Mouse (Mus musculus): Measurements from ENCODE around the gene Cyp2u1.
"Not testable (repeated sequence)": the region's sequence is repeated elsewhere in the genome, so short reads cannot be mapped to it uniquely, and the experiment has no call there.

Gene Cyp2u1

DNA sequence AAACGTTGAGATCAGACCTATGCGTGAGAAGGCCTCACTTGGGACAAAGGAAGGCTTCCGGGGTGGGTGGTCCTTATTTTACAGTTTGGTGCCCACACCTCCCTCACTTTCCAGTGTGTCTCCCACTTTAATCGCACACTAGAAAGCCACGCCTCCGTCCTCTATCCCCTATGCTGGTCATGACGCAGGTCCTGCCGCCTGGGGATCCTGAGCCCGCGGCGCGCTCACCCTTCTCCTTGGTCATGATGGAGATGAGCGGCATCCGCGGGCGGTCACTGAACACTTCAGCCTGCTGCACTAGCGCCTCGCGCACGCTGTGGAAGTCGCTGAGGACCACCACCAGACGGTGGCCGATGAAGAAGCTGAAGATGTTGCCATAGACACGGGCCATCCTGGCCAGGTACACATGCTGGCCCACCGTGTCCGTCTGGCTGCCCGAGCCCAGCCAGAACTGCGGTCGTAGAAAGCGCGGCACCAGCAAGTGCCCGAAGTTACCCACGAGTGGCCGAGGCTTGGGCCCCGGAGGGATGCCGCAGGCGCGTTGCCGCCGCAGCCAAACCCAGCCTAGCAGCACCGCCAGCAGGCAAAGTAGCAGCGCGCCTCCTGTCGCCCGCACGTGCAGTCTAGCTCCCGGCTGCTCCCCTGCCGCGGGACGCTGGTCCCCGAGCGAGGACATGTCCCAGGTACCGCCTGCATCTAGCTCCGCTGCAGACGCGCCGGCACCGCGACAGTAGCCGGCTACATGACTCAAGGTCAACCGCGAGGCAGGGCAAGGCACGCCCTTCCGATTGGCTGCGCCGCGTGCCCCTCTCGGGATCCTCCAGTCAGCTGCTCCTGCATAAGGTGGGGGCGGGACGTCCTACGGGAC, at the start of gene Cyp2u1:
Cyp2u1 (minus strand) TSS at position 776 of the 868 bp plus-strand sequence.
- DNase-seq (ENCODE audit: low spot score), result peak; percentile 84

DNA sequence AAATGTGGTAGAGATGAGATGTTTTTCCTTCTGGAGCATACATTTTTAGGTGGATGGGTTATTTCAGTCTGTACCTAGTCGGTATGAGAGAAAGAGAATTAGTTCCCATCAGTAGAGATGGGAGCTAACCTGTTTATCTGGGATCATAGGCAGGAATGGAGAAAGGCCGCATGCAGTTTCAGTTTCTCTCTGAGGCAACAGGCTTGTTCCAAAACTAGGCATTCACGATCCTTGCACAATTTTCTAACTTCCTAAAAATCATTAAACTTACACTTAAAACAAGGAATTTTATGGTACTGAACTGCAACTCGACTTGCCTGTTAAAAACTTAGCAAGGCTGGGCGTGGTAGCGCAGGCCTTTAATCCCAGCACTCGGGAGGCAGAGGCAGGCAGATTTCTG, 47.5 kb upstream of the Cyp2u1 start:
- no peak for DNase-seq (ENCODE audit: low spot score)

DNA sequence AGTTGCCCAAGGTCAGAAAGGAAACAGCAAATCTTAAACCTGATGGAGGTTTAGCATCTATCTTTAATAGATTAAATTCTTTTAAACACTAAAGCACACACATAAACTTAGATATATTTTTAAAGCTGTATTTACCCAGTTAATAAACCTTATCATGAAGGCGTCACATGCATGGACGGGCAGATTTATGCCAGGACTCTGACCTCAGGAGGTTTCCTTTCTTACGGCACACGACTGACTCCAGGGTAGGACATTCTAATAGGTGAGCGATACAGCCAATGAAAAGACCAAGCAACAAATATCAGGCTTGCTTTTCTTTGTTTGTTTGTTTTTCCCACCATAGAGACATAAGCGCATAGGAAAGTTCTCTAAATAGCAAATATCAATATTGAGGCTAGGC, 46.0 kb upstream of the Cyp2u1 start:
- no peak for DNase-seq (ENCODE audit: low spot score)

DNA sequence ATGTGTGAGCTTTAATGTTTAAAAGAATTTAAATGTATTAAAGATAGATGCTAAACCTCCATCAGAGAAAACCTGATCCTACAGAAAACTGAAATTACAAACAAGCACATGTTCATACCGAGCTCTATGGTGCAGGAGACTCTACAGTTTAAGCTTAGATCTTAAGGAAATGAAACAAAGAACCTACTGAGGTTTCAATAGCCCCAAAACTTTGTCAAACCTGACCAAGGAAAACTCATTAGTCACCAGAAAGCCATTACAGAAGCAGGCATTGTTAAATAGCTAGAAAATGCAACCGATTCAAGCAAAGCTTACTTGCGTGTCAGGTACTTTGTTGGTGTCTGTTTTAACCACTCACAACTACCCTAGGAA, 45.5 kb upstream of the Cyp2u1 start:
- DNase-seq (ENCODE audit: low spot score), result no peak

DNA sequence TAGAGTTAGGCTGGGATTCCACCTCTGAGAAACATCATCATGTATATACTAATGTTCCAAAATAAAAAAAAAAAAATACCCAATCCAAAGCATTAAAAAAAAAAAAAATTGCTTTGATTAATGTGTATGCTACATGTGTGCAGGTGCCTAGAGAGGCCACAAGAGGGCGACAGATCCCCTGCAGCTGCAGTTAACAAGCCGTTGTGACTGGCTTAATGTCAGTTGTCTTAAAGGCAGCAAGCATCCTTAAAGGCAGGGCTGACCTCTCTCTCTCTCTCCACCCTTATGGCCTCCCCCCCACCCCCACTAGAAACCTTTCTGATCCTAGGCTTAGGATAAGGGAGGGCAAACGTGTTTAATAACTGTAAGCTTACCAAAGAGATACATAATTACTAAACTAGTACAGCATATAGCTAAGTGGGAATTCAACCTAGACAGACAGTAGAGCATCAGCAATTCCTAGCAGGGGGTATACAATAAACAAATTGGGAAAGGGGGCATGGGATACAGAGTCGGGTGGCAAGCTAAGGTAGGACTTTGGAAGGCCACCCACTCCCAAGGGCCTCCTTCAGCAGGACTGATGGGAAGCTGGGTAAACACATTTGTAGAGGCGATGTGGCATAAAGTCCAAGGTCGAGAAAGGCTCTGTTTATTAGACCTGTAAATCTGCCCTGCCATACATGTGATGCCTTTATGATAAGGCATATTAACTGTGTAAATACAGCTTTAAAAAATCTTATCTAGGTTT, 45.0 kb upstream of the Cyp2u1 start:
- DNase-seq (ENCODE audit: low spot score), result no peak

DNA sequence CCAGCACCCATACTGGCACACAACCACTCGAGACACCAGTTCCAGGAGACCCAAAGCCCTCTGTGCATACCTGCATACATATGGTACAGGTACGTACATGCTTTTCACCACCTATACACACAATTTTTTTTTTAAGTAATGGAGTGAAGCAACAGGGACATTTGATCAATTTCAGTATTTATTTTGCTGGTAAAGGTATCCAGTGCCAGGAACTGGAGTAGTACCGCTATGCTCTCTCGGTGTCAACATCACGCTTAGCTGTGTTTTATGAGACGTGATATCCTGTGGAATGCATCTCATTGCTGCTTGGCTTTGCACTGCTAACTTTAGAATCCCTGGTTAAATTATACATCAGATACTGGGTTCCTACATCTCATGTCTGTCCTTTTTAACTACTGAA, 42.9 kb upstream of the Cyp2u1 start:
- no peak for DNase-seq (ENCODE audit: low spot score)

DNA sequence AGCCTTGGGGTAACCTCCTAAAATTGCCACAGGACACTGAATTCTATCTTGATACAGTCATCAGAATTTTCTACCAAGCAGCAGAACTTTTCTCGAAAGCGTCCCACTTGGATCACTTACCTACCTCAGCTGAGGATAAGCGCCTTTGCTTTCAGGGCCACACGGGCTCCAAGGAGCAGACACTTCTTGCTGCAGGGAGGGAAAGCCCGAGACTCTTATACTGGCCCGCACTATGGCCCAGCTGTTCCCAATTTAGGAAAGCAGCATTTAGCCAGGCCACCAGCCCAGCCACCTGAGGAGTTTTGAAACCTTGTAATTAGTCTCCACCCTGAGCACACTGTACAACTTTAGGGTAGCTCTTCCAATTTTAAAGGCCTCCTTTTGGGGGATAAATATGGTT, 40.3 kb upstream of the Cyp2u1 start:
- DNase-seq (ENCODE audit: low spot score), result no peak

DNA sequence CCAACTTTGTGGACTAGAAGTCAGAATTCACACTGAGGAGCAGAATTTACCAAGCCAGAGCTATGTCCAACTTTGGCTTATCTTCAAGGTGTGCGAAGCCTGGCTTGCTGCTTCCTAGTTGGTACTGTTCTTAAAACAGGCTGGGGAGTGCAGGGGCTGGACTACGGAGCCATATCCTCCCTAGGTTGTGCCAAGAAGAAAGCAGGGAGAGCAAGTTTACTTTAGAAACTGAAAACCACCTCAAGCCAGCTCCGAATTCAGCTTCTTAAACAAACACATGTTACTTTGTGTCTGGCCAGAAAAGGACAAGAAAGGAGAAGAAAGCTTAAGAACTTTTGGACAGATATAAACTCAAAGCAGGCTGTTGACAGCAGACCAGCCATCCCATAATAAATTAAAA, 37.9 kb upstream of the Cyp2u1 start:
- DNase-seq (ENCODE audit: low spot score), result no peak

DNA sequence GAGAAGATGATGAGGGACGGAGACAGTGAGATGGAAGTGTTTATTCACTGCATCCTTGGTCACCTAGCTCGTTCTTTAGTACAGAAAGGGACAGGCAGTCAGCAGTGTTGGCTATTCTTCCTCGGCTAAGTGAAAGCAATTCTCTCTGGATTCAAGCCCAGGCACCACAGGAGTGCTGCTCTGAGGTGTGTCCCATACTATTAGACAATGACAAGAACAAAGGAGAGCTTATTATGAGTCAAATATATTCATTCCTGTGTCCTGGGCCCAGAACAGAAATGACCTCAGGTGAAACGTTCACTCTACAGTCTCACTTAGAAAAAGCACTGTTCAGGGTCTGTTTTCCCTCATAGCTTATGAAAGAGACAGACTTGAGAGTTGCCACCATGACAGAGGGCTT, 36.3 kb upstream of the Cyp2u1 start:
- DNase-seq (ENCODE audit: low spot score), result no peak

DNA sequence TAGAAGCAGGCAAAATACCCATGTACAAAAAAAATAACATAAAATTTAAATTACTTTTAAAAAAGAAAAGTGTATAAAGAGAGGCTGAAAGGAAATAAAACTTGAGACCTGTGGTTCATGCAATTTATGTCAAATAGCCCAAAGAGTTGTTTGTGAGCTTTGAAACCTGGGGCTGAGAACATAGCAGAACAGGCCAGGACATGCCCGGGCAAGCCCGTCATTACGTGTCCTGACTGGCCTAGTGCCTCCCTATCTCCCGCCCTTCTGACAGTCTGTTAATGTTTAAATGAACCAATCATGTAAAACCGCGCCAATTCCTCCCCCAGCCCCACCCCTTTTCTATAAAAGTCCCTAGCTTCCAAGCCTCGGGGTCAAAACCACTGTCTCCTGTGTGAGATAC, 34.7 kb upstream of the Cyp2u1 start:
- DNase-seq (ENCODE audit: low spot score), result not testable (repeated sequence)

DNA sequence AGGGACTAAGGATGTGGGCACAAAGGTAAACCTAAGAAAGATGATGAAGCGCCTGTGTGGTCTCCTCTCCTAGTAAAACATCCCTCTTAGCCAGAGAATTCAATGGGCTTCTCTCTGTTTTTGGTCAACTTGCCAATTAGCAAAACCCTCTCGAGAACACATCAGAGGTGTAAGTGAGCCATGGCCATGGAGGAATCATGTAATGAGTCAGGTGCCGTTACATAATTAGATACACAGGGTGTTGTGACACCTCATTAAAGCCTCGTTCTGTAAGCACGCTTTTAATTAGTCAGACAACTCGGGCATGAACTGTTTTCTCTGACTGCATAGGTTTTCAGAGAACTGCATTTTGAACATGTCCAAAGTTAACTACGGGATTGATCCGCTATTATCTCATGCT, 33.6 kb upstream of the Cyp2u1 start:
- DNase-seq (ENCODE audit: low spot score), result no peak

DNA sequence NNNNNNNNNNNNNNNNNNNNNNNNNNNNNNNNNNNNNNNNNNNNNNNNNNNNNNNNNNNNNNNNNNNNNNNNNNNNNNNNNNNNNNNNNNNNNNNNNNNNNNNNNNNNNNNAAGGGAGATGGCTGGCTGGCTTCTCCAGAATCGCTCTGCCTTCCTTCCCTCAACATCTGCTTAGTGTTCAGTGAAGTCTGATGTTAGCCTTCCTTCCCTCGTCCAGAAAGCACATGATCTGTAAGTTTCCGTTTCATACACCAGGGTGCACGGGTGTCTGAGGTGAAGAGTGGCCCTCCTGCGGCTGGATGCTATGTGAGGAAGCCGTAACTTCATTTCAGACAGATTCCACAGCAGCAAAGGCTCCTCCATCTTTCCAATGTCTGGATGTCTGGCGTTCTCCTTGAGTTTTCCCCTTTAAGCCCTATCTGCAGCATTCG, 32.1 kb upstream of the Cyp2u1 start:
- DNase-seq (ENCODE audit: low spot score), result no peak

DNA sequence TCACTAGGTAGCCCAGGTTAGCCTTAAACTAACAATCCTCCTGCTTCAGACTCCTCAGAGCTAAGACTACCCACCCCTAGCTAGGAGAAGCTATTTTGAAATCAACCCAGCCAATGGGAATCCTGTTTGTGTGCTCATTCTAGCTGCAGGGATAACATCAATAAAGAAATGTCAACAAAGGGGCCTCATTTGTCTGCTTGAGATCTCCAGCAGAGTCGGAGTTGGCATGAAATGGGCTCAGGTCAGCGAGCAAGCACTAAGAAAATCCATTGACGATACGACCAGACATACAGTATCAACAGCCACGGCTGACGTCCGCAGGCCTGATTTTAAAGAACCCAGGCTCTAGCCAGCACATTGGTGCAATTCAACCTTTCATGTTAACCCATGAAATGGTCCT, 24.2 kb upstream of the Cyp2u1 start:
- no peak for DNase-seq (ENCODE audit: low spot score)

DNA sequence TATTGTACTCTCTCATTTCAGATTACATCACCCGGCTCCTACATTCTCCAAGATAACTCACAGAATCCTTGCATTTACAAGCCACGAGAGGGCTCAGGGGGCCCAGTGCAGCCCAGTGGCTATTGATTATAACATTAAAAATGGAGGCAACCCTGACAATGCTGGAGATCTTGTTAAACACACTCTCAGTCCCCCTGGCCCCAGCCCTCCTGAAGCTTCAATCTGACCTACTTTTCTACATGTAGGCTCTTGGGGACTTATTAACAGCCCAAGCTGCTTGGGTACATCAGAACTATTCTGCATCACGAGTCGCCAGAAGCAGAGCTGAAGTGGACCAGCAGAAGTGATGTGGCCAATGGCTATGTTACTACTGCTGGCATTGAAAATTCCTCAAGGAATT, 23.6 kb upstream of the Cyp2u1 start:
- DNase-seq (ENCODE audit: low spot score), result no peak

DNA sequence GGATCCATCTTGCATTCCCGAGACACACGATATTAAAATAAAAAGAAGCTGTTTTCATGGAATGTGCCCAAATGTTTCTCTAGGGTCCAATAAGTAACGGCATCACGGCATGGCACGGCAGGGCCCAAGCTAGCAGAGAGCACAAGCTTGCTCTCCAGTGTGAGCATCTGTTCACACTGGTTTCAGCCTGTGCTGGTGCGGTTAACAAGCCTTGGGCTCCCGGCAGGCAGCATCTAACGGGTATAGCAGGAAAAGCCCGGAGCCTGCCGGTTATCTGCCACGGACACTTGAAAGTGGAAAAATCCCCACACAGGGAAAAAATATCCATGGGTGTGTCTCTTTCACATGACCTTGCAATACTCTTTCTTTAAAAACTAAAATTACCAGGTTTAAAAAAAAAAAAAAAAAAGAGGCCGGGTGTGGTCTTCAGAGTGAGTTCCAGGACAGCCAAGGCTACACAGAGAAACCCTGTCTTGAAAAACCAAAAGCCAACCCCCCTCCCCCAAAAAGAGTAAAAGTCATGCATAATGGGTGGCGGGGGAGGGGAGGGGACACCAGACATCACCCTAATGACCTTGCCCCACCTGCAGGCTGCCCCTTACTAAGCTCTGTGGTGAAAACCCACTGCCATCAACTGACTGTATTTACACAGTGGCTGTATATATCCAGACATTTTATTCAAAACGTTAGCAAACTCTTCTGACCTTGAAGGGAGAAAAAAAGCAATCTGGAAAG, 19.2 kb upstream of the Cyp2u1 start:
- DNase-seq (ENCODE audit: low spot score), result no peak

DNA sequence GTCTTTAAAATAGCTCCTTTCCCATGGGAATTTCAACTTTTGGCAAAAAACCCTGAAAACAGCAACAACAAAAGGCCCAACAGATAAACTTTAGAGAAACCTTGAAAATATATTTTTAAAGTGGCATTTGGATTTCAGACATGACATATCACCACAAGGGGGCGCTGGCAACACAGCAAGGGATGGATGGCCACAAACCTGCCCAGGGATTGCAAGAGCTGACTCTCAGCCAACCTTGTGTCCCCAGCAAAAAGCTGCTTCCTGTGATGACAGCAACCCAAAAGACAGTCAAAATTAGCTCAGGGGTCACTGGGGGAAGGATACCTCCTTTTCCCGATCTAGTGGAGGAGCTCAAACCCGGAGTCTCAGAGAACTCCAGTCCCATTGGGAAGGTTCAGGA, 17.2 kb upstream of the Cyp2u1 start:
- peak; percentile 65 for DNase-seq (ENCODE audit: low spot score)

DNA sequence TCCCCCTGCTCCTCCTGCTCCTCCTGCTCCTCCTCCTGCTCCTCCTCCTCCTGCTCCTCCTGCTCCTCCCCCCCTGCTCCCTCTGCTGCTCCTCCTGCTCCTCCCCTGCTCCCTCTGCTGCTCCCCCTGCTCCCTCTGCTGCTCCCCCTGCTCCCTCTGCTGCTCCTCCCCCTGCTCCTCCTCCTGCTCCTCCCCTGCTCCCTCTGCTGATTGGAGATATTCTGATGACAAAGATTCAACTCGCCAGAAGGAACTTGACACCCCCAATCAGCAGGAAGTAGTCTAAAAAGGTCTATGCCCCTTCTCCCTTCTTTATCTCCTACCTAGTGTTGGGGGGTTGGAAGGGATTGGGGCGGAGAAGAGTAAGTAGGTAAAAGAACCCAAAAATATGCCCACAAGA, 15.2 kb upstream of the Cyp2u1 start:
- DNase-seq (ENCODE audit: low spot score), result no peak

DNA sequence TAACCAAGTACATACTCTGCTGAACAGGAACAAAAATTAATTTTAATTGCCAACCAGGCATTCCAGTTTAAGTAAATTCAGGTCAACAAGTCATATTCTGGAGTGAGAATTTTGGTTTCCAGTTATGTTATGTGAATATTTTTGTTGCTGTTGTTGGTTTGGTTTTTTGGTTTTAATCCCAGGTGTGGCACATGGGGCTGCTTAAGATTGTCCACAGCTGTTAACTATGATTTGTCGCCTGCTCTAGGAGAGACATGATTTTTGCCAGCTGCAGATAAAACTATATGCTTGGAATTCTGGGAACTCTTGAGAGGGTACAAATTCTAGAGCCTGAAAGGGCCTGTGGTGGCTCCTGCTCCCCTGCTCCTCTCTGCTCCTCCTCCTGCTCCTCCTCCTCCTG, 14.1 kb upstream of the Cyp2u1 start:
- no peak for DNase-seq (ENCODE audit: low spot score)

DNA sequence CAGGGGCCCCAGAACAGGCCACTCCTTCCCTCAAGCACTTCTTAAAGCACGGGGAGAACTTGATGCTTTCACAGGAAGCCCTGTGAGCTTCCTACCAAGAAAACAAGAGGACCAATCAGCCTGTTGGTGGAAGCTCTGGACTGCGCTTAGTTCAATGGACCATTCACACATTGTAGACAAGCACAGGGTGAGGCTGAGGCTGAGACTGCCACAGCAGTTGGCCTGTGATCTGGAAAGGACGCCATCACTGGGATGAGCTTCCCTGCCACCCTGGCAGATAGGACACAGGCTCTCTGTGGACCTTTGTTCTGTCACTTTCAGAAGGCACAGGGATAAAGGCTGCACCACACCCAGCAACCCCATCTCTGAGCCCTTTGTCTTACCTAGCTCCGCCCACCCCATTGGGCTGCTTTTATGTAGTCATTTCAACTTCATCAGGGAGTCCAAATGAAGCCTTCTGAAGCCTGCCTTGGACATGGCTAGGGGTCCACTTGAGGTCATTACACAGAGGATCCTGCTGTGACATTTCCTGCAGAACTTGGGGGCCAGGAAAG, 13.0 kb upstream of the Cyp2u1 start:
- no peak for DNase-seq (ENCODE audit: low spot score)

DNA sequence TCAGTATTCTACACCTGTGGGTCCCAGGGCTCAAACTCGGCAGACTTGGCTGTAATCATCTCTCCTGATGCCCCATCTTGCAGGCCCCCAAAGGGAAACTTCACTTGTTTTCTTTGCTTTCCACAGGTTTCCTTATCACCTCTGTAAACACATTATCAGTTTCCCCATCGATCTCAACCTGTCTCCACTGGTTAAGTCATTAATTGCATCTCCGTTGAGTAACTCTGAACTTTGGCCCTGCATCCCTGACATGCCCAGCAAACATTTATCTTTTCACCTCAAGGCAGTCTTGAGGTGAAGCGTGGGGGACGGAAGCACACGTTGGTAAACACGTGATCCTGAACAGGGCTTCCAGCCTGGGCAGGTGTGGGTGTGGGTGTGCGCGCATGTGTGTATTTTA, 9.3 kb upstream of the Cyp2u1 start:
- no peak for DNase-seq (ENCODE audit: low spot score)

DNA sequence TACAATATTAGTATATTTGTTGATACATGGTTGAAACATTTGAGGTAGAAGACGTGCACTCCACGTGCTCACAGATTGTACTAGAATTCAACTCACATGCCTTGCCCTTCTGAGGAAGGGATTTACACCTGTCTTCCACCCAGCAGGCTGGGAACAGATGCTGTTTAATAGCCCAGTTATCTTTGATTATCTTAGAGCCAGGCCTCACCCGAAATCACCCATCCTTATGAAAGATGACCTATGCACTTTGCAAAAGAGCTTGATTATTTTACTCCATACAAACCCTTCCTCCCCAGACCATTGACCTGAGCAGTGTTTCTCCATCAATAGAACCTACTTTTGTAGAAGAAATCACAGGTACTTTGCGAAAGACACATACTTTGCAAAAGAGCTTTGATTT, 7.5 kb upstream of the Cyp2u1 start:
- DNase-seq (ENCODE audit: low spot score), result no peak

DNA sequence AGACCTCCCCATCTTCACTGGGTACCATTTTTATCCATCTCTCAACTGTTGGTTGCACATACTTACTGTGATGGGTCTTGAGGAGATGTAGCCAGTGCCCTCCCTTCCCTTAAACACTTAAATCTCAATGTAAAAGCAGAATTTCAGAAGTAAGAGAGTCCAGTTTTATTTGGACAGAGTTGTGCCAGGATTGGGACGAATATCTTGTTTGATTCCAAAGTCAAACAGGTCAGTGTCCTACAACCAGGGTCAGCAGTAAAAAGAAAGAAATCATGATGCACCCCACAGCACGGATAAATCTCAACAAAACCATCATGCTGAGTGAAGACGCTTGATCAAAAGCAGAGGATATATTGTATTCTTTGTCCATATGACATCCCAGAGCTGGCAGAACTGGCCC, 4.8 kb upstream of the Cyp2u1 start:
- no peak for DNase-seq (ENCODE audit: low spot score)

DNA sequence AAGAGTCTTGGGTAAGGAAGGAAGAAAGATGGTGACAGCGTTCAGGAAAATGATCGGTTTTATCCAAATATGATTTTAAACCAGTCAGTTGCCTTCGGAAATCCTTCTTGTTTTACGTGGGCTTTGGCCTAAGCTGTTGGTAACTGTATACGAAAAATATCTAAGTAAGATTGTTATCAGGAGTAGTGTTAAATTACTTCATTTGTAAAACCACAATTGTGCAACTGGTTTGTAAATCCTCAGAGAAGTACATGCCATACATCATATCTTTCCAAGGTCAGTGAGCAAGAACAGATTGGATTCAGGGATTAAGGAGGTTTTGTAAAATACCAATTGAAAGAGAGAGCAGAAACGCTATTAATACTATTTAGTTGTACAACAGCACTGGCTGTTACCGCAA, 3.2 kb upstream of the Cyp2u1 start:
- no peak for DNase-seq (ENCODE audit: low spot score)
